Mouse (Mus musculus) megakaryocyte, embryonic 14.5 days (primary cell): ENCODE measurements at regions not wholly inside any gene's neighbourhood (a gene's known extent, or its start where the extent isn't known, plus 50 kb on each side); places are given as distances from the start of the nearest gene placed in this dataset.

Experiments
- FLI1 ChIP-seq: IDR thresholded peaks from 2 replicates; pipeline ENCODE4 v1.6.1; 2012; ENCODE audit warnings: low read length, inconsistent platforms, mixed read lengths
- GATA1 ChIP-seq: IDR thresholded peaks from 3 replicates; pipeline ENCODE4 v1.6.1; 2012; ENCODE audit warnings: mixed read lengths, low read length, inconsistent platforms, borderline replicate concordance

DNA sequence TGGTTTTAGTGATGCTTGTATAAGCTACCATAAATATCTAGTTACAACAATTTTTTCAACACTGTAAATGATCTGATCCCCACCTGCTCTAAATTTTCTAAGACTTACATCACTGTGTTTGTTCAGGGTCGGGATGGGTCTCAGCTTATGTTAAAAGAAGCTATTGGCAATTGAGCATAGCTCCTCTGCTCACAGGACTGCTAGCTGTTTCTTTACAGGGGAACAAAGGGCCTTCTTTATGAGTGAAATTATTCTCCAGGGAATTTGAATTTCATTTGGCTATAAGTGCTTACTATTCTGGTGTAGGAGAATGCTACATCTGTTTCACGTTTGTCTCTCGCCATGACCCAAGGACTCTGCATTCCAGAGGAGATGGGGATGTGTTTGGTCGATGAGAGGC, 255.6 kb upstream of the Ccdc54 start:
- TF ChIP-seq GATA1 (no peak), FLI1 (no peak)
